Mouse (Mus musculus) forelimb bud, embryonic 11.5 days (tissue): ENCODE results near the gene Abca17.

Experiments used
- DNase-seq: peaks from one replicate; pipeline ENCODE4 v3.0.0-alpha.2; 2012; ENCODE audit warnings: low read depth, low spot score

The Abca17 gene

DNA sequence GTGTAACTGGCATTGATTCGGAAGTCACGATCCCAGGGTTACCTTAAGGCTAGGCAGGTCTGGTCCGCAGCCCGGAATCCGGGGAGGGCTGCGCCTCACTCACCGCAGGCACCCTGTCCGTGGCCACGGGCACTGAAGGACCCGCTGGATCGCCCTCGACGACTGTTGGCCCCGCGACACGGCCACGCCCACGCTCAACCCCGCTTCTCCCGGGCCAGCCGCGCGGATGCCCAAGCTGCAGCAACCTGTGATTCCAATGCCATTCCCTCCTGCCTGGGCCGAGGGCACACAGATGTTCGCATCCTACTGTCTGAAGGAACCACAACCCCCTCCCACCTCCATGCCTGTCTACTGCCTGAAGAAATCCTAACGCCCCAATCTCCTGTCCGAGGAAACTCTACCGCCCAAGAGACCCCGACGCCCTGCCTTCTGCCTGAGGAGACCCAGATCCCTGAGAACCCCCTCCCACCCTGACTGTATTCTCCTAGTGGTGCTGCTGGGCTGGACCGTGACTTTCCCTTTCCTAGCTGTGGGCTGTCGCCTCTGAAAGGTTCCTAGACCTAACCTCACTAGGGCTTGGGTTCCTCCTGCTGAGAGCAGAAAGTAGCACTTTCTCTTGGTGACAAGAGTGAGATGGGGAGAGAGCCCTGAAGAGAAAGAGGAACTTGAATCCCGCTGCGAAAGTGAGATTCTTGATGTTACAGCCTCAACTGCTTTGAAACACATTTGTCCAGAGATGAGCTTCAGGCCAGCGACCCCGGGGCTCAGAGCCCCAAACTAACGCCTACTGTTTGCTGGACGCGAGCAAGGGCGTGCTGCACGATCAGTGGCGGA, at the start of gene Abca17:
Gene Abca17 (minus strand): TSS at position 143 of the 834 bp plus-strand sequence.
- DNase-seq = no peak

- DNase-seq = no peak
Observed at GRCm38 (mm10) chr17:24394456-24394855, 43.6 kb upstream of the Abca17 start.

- no peak for DNase-seq
Observed at GRCm38 (mm10) chr17:24393527-24393926, 42.7 kb upstream of the Abca17 start.

DNA sequence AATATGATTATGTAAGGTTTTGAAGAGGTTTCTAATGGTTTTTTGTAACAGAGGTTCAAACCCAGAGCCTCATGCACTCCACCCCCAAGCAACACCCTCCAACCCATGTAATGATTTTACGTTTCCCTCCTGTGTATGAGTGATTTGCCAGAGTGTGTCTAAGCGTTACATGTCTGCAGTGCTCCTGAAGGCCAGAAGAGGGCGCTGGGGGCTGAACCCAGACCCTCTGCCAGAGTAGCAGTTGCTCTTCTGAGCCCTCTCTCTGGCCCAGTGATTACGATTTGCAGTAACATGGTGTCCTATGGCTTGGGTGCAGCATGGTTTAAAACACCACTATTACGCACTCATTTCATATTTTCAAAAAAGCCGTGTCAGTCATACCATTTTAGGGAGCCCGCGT, 40.3 kb upstream of the Abca17 start:
- no peak for DNase-seq

DNA sequence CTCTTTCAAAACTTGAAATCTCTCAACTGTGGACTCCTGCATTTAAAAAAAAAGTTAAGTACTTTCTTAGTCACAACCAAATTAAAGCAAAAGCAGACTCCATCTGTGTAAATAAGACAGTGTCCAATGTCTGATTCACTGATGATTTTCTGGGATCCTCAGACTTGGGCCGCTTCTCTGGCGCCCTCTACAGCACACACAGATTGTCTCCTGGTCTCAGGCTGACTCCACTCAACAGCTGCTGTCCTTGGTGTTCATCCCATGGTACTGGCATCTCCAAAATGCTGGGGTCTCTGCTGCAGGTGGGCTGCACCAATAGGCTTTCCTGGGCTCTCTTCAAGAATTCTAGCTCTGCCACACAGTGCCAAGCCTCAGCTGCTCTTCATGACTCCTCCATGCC, 39.0 kb upstream of the Abca17 start:
- DNase-seq = peak; percentile 30

DNA sequence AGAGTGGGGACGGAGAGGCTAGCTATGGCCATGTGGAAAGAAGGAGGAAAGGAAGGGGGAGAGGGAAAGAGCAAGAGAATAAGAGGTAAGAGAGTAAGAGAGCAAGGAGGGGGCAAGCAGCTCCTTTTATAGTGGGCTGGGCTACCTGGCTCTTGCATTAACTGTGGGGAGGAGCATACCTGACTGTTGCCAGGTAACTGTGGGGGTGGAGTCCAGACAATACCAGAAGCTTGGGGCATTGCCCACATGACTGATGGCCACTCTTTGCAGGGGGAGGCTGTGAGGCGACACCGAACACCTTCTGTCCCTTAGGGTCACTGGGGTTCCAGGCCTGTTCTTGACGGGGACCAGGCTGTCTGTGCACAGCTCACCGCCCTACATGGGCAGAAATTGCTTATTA, 37.8 kb upstream of the Abca17 start:
- DNase-seq = no peak

DNA sequence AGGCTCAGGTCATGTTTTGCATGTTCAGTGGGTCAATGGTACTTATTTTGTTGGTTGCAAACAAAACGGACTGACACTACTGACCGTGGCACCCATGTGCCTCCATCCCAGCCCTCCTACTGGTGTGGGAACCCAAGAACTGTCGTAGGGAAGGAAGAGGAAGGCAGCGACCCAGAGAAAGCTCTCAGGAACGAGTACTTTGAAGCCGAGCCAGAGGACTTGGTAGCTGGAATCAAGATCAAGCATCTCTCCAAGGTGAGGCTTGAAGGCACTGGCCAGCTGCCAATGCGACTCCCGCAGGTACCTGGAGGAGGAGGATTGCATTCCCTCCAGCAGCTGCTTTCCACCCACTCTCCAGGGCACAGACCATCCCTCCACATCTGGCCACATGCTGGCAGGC, 32.9 kb upstream of the Abca17 start:
- no peak for DNase-seq

GRCm38 (mm10) chr17:24378496-24378895, 27.6 kb upstream of the Abca17 start:
- DNase-seq = no peak

DNA sequence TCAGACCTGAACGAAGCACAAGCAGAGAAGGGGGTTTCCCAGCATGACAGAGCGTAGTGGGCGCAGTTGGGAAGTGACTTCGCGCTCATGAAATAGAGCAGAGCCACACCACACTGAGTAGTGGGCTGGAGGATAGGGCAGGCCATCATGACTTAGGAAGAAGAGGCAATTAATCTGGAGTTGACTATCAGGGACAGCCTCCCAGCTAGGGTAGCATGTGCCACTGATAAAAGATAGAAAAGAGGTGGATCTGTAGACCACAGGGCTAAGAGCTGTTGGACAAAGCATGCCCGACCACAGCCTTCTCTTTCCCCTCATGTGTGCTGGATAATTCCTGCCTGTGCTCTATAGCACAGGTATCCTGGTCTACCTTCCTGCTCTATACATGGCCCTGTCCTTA, 25.0 kb upstream of the Abca17 start:
- DNase-seq = no peak

GRCm38 (mm10) chr17:24375094-24375712, 24.3 kb upstream of the Abca17 start:
- DNase-seq = no peak

DNA sequence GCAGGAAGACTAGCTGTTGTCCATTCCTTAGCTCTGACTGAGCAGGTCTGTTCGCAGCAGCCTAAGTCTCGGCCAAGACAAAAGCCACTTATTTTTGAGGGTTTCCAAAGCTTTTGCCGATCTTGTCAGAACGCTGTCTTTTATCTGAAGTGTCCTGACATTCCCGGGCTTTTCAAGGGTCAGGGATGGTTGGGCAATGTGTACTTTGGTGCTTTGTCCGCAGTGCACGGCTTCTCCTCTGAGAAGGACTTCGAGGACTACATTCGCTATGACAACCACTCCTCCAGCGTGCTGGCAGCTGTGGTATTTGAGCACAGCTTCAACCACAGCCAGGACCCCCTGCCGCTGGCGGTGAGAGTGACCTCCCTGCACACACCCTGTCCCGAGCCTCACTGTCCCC, 15.0 kb upstream of the Abca17 start:
- DNase-seq = no peak

DNA sequence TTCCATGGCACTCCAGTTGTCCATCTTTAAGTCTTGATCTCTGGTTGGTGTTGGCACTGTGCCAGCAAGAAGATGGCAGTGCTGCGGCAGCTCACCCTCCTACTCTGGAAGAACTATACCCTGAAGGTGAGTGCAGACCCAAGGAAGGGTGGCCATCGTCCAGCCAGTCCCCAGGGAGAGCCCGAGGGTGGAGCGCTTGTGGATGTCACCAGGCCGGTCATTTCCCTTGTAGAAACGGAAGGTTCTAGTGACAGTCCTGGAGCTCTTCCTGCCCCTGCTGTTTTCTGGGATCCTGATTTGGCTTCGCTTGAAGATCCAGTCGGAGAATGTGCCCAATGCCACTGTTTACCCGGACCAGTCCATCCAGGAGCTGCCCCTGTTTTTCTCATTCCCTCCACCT, 13.6 kb upstream of the Abca17 start:
- no peak for DNase-seq

DNA sequence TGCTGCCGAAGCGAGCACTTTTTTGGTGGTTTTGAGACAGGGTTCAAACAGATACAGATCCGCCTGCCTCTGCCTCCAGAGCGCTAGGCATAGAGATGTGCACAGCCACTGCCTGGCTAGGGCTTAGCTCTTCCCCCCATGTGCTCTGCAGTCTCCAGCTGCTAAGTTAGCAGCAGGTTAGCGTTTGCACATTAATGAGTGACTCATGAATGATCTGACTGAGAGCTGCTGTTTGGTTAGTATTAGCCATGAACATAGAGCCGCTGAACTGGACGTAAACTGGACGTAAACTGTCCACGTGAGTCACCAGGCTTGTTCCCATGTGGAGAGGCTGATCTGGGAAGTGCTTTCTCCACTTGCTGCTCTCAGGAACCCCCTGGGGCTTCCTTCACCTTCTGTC, 11.7 kb upstream of the Abca17 start:
- no peak for DNase-seq

GRCm38 (mm10) chr17:24361291-24361690, 10.4 kb upstream of the Abca17 start:
- DNase-seq = no peak

DNA sequence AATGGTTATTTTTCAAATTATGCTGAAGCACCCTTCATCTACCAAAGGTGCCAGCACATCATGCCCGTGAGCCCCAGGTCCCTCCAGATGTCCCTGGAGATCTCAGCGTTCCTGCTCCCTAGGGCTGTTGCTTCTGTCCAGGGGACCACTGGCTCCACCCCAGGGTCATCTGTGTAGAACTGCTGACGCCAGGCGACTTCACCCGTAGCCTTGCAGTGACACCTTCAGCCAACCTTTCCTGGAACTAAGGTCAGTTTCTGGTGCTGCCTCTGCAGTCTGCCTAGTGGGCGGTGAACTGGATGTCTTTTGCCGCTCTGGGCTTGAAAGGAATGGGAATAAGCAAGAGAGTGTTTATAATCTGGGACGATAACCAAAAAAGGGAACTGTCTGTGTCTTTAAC, 10.0 kb upstream of the Abca17 start:
- no peak for DNase-seq

DNA sequence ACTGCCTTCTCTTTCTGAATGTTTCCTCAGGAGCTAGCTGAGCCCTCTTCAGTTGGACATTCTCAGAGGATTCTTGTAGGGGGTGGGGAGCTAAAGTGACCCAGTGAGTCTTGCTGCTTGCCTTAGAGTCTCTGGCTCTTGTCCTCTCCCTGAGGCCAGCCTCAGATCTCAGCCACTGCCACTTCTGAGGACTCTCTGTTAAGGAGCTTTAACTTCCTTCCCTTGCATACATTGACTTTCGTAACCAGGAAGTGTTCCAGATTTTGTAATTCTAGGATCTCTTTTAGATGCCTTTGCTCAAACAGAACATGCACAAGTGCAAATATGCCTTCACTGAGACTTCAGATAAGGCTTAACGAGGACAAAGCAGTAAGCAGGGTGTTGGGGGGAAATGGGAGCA, 9.0 kb upstream of the Abca17 start:
- no peak for DNase-seq

- DNase-seq = no peak
Observed at GRCm38 (mm10) chr17:24359006-24359405, 8.1 kb upstream of the Abca17 start.

DNA sequence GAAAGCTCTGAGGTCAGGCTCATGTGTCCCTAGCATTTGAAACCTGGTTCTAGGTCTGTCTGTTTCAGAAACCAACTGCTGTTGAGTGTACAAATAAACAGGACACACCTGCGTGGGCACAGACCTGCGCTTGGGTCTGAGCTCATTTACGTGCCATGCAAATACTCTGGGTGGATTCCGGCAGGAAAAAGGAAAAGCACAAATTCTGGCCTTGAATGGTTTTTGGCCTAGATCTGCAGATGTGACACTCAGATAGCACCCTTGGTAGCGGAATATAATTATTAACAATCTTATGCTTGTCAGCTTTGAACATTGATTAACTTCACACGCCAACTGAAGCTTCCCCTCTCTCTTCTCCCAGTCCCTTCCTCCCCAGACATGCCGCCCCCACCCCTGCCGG, 4.4 kb upstream of the Abca17 start:
- no peak for DNase-seq

- DNase-seq = no peak
Observed at GRCm38 (mm10) chr17:24353960-24354359, 3.1 kb upstream of the Abca17 start.

DNA sequence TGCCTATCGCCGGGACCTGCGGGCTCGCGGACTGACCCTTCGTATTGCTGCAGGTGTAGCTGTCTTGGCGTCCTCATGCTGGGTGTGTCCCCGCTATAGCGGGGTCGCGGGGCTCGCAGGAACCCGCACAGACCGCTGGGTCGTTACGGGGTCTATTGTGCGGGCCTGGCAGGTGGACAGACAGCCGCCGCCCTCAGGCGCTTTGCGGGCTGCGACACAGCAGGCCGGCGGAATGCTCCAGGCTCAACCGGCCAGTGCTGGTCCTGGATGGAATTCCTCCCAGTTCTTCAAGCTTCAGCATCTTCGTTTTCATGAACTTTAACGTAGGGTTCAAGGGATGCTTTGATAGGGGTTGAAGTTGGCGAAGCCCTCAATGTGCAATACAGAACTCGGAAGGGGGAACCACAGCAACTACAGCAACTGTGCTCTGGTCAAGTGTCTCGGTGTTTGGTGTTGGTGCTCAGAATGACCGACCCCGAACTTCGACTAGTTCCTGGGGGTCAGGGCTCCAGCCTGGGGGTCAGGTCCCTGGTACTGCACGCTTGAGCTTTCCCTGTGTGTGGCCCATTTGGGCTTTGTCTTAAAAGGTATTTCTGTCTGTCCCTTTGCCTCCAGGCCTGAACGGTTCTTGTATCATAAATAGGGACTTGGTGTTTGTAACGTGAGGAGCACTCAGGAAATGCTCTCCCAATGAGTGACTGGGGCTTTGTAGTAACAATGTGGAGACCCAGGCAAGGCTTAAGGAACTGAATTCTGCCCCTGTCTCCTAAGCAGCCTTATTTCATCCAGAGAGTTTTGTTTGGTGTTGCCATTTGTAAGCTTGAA, 1.7 kb upstream of the Abca17 start:
- peak; percentile 11 for DNase-seq

DNA sequence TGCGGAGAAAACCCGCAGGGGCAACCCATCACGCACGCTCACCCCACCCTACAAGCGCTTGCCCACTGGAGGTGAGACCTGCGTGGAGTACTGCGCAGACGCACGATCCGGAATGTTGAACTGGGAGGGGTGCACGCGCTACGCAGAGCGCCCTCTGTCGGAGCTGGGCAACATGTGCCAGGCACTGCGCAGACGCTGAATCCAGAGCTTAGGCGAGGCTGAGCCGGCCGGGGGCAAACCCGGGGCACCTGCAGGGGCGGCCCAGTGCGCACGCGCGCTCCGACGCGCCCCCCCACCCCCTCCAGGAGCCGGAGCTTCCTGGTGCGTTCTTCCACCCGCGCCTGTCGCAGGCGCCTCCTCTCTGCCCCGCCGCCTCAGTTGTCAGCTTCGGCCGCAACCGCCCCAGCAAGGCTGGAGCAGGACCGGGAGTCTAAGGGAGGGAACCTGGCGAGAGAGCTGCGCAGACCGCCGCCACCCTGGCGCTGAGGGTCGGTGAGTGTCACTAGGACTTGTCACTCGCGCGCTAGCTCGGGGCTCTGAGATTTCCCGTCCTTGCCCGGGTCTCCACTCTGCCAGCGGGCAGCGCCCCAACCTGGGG, 991 bp upstream of the Abca17 start, which contains the start of gene Abca3:
Gene Abca3 (plus strand): TSS at position 191 of the 598 bp plus-strand sequence.
- DNase-seq = peak; percentile 96

GRCm38 (mm10) chr17:24349176-24349575, 1.7 kb downstream of the Abca17 start:
- DNase-seq = no peak
